Mouse (Mus musculus) spleen, adult 2 months (tissue): ENCODE measurements at regions not wholly inside any gene's neighbourhood (a gene's known extent, or its start where the extent isn't known, plus 50 kb on each side); places are given as distances from the start of the nearest gene placed in this dataset.
"Not testable (repeated sequence)": the region's sequence is repeated elsewhere in the genome, so short reads cannot be mapped to it uniquely, and the experiment has no call there.

ENCODE experiments used
- DNase-seq, 2 experiments: peaks; one replicate each; pipeline versions ENCODE4 v3.0.0 to v3.0.0-alpha.2; 2012 to 2021; ENCODE audit warnings: low spot score in 2 of 2, low read depth in 1 of 2
- H3K27ac ChIP-seq: fragments of 200-500 bp; 2 replicates; pipeline ENCODE4 v1.5.1; 2012; ENCODE audit warnings: low read length, inconsistent platforms; ENCODE audit not compliant: insufficient read depth
- H3K27me3 ChIP-seq: fragments of 200-500 bp; 2 replicates; pipeline ENCODE4 v1.6.1; 2012; ENCODE audit warnings: mild to moderate bottlenecking, moderate library complexity, low read length, inconsistent platforms; ENCODE audit not compliant: control insufficient read depth, insufficient read depth
- H3K36me3 ChIP-seq: fragments of 200-500 bp; 2 replicates; pipeline ENCODE4 v1.6.1; 2012; ENCODE audit warnings: mild to moderate bottlenecking, low read length, inconsistent platforms; ENCODE audit not compliant: control insufficient read depth, insufficient read depth
- H3K4me1 ChIP-seq: fragments of 200-500 bp; 2 replicates; pipeline ENCODE4 v1.6.1; 2011; ENCODE audit warnings: inconsistent platforms; ENCODE audit not compliant: control insufficient read depth, insufficient read depth, insufficient read length
- H3K4me3 ChIP-seq: fragments of 200-500 bp; 2 replicates; pipeline ENCODE4 v1.5.1; 2011; ENCODE audit warnings: mild to moderate bottlenecking, inconsistent platforms; ENCODE audit not compliant: insufficient read depth, insufficient read length; ENCODE audit errors: extremely low read depth
- CTCF ChIP-seq: fragments of 200-500 bp; IDR thresholded peaks from 2 replicates; pipeline ENCODE4 v1.5.1; 2011; ENCODE audit warnings: mild to moderate bottlenecking, inconsistent platforms; ENCODE audit not compliant: insufficient read depth, insufficient read length, insufficient replicate concordance; ENCODE audit errors: extremely low read depth
- POLR2A ChIP-seq: fragments of 200-500 bp; IDR thresholded peaks from 2 replicates; pipeline ENCODE4 v1.6.1; 2011; ENCODE audit warnings: low read depth, low read length, inconsistent platforms
- WGBS: fragments of 180-500 bp; shearing (Covaris S2); methylation state at CpG from one replicate; pipeline ENCODE4 v1.1.7; 2018; 5-methylcytosine and 5-hydroxymethylcytosine counted together

GRCm38 (mm10) chr5:77746604-77747003 lies 338.8 kb upstream of the Igfbp7 start:
- 84% methylated on average over 5 of the region's 5 CpGs for WGBS
- Histone ChIP-seq H3K4me1 (no peaks in the 10 kb centered on the region), H3K27me3 (no peaks in the 10 kb centered on the region), H3K4me3 (no peak overlapping the region), H3K27ac (no peak overlapping the region), H3K36me3 (no peaks in the 10 kb centered on the region)
- no peak for TF ChIP-seq CTCF
- no peak for TF ChIP-seq POLR2A
- DNase-seq, result no peak

GRCm38 (mm10) chr5:77743467-77743866 lies 335.6 kb upstream of the Igfbp7 start:
- no peaks in the 10 kb centered on the region for H3K27me3 ChIP-seq
- H3K4me3 ChIP-seq, result no peak overlapping the region
- no peaks in the 10 kb centered on the region for H3K4me1 ChIP-seq
- DNase-seq, result no peak
- WGBS, result 85% methylated on average over 3 of the region's 3 CpGs
- no peaks in the 10 kb centered on the region for H3K36me3 ChIP-seq
- no peak overlapping the region for H3K27ac ChIP-seq
- TF ChIP-seq POLR2A, result no peak
- no peak for TF ChIP-seq CTCF

GRCm38 (mm10) chr5:77730286-77730685 lies 322.4 kb upstream of the Igfbp7 start:
- not testable (repeated sequence) for H3K36me3 ChIP-seq, H3K4me1 ChIP-seq, H3K27ac ChIP-seq, DNase-seq, H3K27me3 ChIP-seq, H3K4me3 ChIP-seq
- 84% methylated on average over 4 of the region's 4 CpGs for WGBS

DNA sequence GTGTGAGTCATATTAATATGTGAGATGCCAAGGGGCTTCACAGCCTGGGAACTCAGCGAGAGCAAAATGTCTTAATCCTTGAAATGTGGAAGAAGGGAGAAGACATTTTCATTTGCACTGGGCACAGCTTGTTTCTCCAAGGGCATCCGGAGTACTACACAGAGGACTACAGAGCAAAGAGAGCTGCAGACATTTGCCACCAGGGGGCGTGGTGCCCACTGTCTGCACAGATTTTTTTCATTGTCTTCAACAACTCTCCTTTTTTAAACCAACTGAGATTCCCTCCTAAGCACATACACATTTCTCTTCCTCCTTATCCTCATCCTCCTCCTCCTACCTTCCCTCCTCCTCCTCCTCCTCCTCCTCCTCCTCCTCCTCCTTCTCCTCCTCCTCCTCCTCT lies 273.8 kb upstream of the Igfbp7 start:
- H3K4me1 ChIP-seq, result no peaks in the 10 kb centered on the region
- H3K36me3 ChIP-seq, result no peaks in the 10 kb centered on the region
- TF ChIP-seq CTCF (no peak), POLR2A (no peak)
- no peak for DNase-seq
- H3K4me3 ChIP-seq, result no peak overlapping the region
- H3K27me3 ChIP-seq, result no peaks in the 10 kb centered on the region
- no peak overlapping the region for H3K27ac ChIP-seq
- 75% methylated on average over 3 of the region's 3 CpGs for WGBS

- 87% methylated on average over 15 of the region's 15 CpGs for WGBS
- H3K4me3 ChIP-seq, result no peak overlapping the region
- H3K36me3 ChIP-seq, result no peaks in the 10 kb centered on the region
- H3K27ac ChIP-seq, result no peak overlapping the region
- H3K27me3 ChIP-seq, result no peaks in the 10 kb centered on the region
- no peaks in the 10 kb centered on the region for H3K4me1 ChIP-seq
- TF ChIP-seq CTCF, result no peak
- TF ChIP-seq POLR2A, result no peak
- DNase-seq, result no peak
These were observed 264.5 kb upstream of the Igfbp7 start for GRCm38 (mm10) chr5:77672073-77672924.

- Histone ChIP-seq H3K36me3 (no peaks in the 10 kb centered on the region), H3K27ac (no peak overlapping the region), H3K27me3 (no peaks in the 10 kb centered on the region), H3K4me1 (no peaks in the 10 kb centered on the region), H3K4me3 (no peak overlapping the region)
- no peak for DNase-seq
- WGBS, result 75% methylated on average over 3 of the region's 3 CpGs
- TF ChIP-seq POLR2A, result no peak
- no peak for TF ChIP-seq CTCF
These were observed 255.3 kb upstream of the Igfbp7 start for GRCm38 (mm10) chr5:77663096-77663495.

DNA sequence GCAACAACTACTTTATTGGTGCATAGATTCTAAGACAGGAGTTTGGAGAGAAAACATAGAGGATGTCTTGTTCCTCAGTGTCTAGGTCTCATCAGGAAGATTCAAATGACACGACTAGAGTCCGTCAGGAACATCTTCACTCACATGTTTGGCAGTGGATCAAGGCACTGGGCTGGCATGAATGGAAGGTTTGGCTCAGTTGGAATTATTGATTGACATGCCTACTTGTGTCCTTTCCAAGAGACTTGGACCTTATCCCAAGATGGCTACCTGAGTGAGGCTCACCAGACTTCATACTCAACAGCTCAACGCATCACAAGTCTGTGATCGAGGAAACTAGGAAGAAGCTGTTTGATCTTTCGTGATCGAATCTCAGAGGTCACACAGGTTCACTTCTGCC lies 251.2 kb upstream of the Igfbp7 start:
- H3K27ac ChIP-seq, result no peak overlapping the region
- WGBS, result 93% methylated on average over 6 of the region's 6 CpGs
- no peak overlapping the region for H3K4me3 ChIP-seq
- DNase-seq, result no peak
- no peaks in the 10 kb centered on the region for H3K36me3 ChIP-seq
- no peaks in the 10 kb centered on the region for H3K4me1 ChIP-seq
- no peaks in the 10 kb centered on the region for H3K27me3 ChIP-seq
- TF ChIP-seq POLR2A (no peak), CTCF (no peak)
